Comparison of ENCODE assay signal across 8 mouse cellular contexts in genomic region chr5:148952419-148952818, GRCm38 (mm10). TPM values are rescaled to one million over a fixed set of nuclear protein-coding genes. Genes with fewer than 3 reads are reported as not detected.
DNase-seq lines count a peak whose midpoint lies in the region; ATAC-seq and TF ChIP-seq lines count a peak whose summit lies in the region.

No protein-coding gene starts in this region.

- DNase-seq in adrenal gland, postnatal 25 days = peak; percentile 43
- DNase-seq in adrenal gland, adult 18-20 months (ENCODE audit: low spot score in 2 of 2) = no peak
- DNase-seq in kidney, postnatal 0 days (ENCODE audit: low spot score) = no peak
- DNase-seq in thymus, postnatal 4 days = peak; percentile 81
- no peak for DNase-seq in left cerebral cortex, postnatal 36 days (ENCODE audit: low spot score in 2 of 2)

- H3K36me3 ChIP-seq in kidney, postnatal 0 days (ENCODE audit: insufficient read depth, low read length) = no peaks in the 10 kb centered on the region
- H3K36me3 ChIP-seq in kidney, embryonic 15.5 days = no peaks in the 10 kb centered on the region

- no peak overlapping the region for H3K4me3 ChIP-seq in kidney, postnatal 0 days (replicated peaks; ENCODE audit: low read depth, low read length)
- no peak overlapping the region for H3K4me3 ChIP-seq in kidney, embryonic 15.5 days (replicated peaks)
- no peak overlapping the region for H3K4me3 ChIP-seq in bone marrow, adult 2 months (replicated peaks; ENCODE audit: control insufficient read depth, low read depth, low read length)

- no peak overlapping the region for H3K4me2 ChIP-seq in kidney, postnatal 0 days (ENCODE audit: low read length)
- H3K4me2 ChIP-seq in kidney, embryonic 15.5 days = no peak overlapping the region

- no peak for TF ChIP-seq POLR2A in bone marrow, adult 2 months (IDR thresholded peaks at IDR 0.05; ENCODE audit: borderline replicate concordance, control insufficient read depth, low read depth, low read length)

- TF ChIP-seq CTCF in kidney, postnatal 0 days (IDR thresholded peaks at IDR 0.05; ENCODE audit: low read depth) = peak; percentile 66
- TF ChIP-seq CTCF in bone marrow, adult 2 months (IDR thresholded peaks at IDR 0.05; ENCODE audit: control insufficient read depth, insufficient read depth, low read length) = peak; percentile 77

- intact Hi-C loops in left cerebral cortex, postnatal 36 days (cut with DNase I) = no loop called here

- no peak overlapping the region for H3K9ac ChIP-seq in kidney, postnatal 0 days (ENCODE audit: low read depth, low read length)
- H3K9ac ChIP-seq in kidney, embryonic 15.5 days = no peak overlapping the region

- H3K9me3 ChIP-seq in kidney, postnatal 0 days (replicated peaks; ENCODE audit: low read length) = no peaks in the 10 kb centered on the region
- H3K9me3 ChIP-seq in kidney, embryonic 15.5 days (replicated peaks) = no peaks in the 10 kb centered on the region

- no peak for ATAC-seq in kidney, postnatal 0 days (replicated peaks; ENCODE audit: low FRiP score, low read depth)
- ATAC-seq in kidney, embryonic 15.5 days (replicated peaks; ENCODE audit: low FRiP score) = no peak
- ATAC-seq in megakaryocyte progenitor cell, adult 5-6 weeks (replicated peaks; ENCODE audit: poor library complexity) = peak; percentile 41; the same call in 1 of the 2 replicates

- no peaks in the 10 kb centered on the region for H3K27me3 ChIP-seq in kidney, postnatal 0 days (ENCODE audit: insufficient read depth, low read length)
- H3K27me3 ChIP-seq in kidney, embryonic 15.5 days = no peaks in the 10 kb centered on the region

- 63% methylated on average over 6 of the region's 6 CpGs for WGBS in kidney, postnatal 0 days
- WGBS in kidney, embryonic 15.5 days = 61% methylated on average over 6 of the region's 6 CpGs
- 62% methylated on average over 6 of the region's 6 CpGs for whole genome bisulfite sequencing in bone marrow, adult 2 months

- H3K4me1 ChIP-seq in kidney, postnatal 0 days (replicated peaks; ENCODE audit: insufficient read depth, low read length) = 0 out of 2 replicates have a peak, but pooled peaks cover 3% of the 10 kb centered on the region
- H3K4me1 ChIP-seq in kidney, embryonic 15.5 days = peaks cover 32% of the 10 kb centered on the region
- H3K4me1 ChIP-seq in bone marrow, adult 2 months (ENCODE audit: control insufficient read depth, insufficient read depth, low read length) = peaks cover 6% of the 10 kb centered on the region

- H3K27ac ChIP-seq in kidney, postnatal 0 days = no peak overlapping the region
- H3K27ac ChIP-seq in kidney, embryonic 15.5 days = no peak overlapping the region
- no peak overlapping the region for H3K27ac ChIP-seq in bone marrow, adult 2 months (ENCODE audit: control insufficient read depth, insufficient read depth, low read depth, low read length, poor library complexity)

RNA-seq across cellular contexts. Expression of gene Katnal1, which starts 23.3 kb away (rescaled TPM):
- total RNA-seq in adrenal gland, postnatal 25 days (2021) = 7.4 and 8.1 TPM in 2 replicates
- total RNA-seq in adrenal gland, adult 18-20 months (2021) = 1 to 10 TPM; 5.8 to 8.3 TPM
- polyA plus RNA-seq in kidney, postnatal 0 days (2015; fragmentation: Nextera tagmentation; extraction: Ambion mirVana) = 6.6 and 7.3 TPM in 2 replicates
- polyA plus RNA-seq in kidney, embryonic 15.5 days (2015; fragmentation: Nextera tagmentation; extraction: Ambion mirVana) = 10.1 and 13.7 TPM in 2 replicates
- 10.1 and 11.1 TPM in 2 replicates for polyA plus RNA-seq in bone marrow, adult 2 months (2011; ENCODE audit: insufficient read depth, insufficient read length, low replicate concordance, missing spikeins)
- total RNA-seq in megakaryocyte progenitor cell, adult 5-6 weeks (2015) = 5.6 and 6.5 TPM in 2 replicates
- total RNA-seq in megakaryocyte progenitor cell, adult 5-6 weeks (2017) = 6.9 and 9.0 TPM in 2 replicates
- 10 to 100 TPM; 69.5 to 72.8 TPM for total RNA-seq in left cerebral cortex, postnatal 36 days (2021)

RNA-seq across cellular contexts. Expression of gene Gm42791, which starts 42.5 kb away (rescaled TPM):
- 6.7 and 7.4 TPM in 2 replicates for total RNA-seq in adrenal gland, postnatal 25 days (2021)
- total RNA-seq in adrenal gland, adult 18-20 months (2021) = 1 to 10 TPM; 3.4 to 8.0 TPM
- 0.22 TPM in 1 of 2 replicates, not detected in the other for polyA plus RNA-seq in kidney, postnatal 0 days (2015; fragmentation: Nextera tagmentation; extraction: Ambion mirVana)
- 3.2 TPM in 1 of 2 replicates, not detected in the other for polyA plus RNA-seq in kidney, embryonic 15.5 days (2015; fragmentation: Nextera tagmentation; extraction: Ambion mirVana)
- 8.4 TPM in 1 of 2 replicates, not detected in the other for polyA plus RNA-seq in bone marrow, adult 2 months (2011; ENCODE audit: insufficient read depth, insufficient read length, low replicate concordance, missing spikeins)
- total RNA-seq in megakaryocyte progenitor cell, adult 5-6 weeks (2015) = not detected in 2 replicates
- not detected in 2 replicates for total RNA-seq in megakaryocyte progenitor cell, adult 5-6 weeks (2017)
- 10 to 100 TPM; 14.8 to 36.1 TPM for total RNA-seq in left cerebral cortex, postnatal 36 days (2021)

Comparison
In these comparisons a context has a peak if more than half of its experiments do, and no peak if none do; other contexts are left out.
1. DNase-seq: peak in adrenal gland, postnatal 25 days (single experiment) and thymus, postnatal 4 days (single experiment); none in adrenal gland, adult 18-20 months (0 of 2), kidney, postnatal 0 days (single experiment) and left cerebral cortex, postnatal 36 days (0 of 2).